Mouse (Mus musculus): Measurements from ENCODE around the gene Tnfrsf12a. TPM values are rescaled to one million over a fixed set of nuclear protein-coding genes. Genes with fewer than 3 reads are reported as not detected.

Tnfrsf12a gene
- polyA plus RNA-seq, 1 experiment: not detected

DNA sequence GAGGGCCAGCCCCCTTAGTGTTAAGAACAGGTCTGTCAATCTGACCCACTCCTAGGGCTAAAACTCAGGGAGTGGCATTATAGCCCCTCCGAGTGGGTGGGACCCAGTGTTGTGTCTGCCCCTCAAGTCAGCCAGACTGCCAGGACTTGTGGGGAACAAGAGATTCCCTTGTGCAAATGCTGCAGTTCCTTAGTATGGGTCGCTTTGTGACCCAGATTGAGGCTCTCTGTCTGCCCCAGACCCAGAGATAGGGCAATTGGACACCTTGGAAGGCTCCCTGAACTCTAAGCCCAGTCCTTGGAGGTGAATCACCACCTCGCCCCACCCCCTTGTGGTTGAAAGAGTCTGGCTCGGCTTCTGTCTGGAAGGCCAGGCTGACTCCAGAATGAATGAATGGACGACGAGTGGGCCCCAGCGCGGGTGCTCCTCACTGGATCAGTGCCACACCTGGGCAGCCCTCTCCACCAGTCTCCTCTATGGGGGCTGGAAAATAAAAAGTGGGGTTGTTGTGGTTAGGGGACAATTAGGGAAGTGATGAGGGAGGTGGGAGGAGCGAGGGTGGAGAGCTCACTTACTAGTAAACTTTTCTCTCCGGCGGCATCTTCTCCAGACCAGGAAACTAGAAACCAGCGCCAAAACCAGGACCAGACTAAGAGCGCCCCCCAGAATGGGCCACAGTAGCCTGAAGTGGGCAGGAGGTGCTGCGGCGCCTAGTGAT is 1.5 kb downstream of the Tnfrsf12a start:
- no peak overlapping the region for H3K4me3 ChIP-seq (ENCODE audit: insufficient read depth, low read depth, low read length)
- TF ChIP-seq CTCF (IDR thresholded peaks at IDR 0.05; ENCODE audit: insufficient read depth, low read depth, low read length): no peak
- no peak for TF ChIP-seq POLR2A (IDR thresholded peaks at IDR 0.05; ENCODE audit: insufficient read depth, low read depth, low read length)

DNA sequence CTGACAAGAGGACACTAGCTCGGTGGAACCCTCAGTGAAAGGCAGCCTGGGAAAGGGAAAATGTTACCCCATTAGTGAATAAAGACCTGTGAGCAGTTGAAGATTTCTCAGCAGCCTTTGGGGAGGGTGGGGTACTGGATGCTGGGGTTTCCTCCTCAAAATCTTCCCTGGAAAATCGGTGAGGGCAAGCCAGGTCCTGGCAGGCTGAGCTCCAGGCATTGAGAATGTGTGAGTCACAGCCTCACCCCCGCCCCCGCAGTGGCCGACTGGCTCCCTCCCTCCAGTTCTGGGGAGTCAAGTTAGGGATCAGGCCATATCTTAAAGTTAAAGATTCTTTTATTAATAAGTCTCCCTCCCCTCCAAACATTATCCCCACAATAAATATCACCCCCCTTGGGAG is 2.1 kb downstream of the Tnfrsf12a start:
- peak overlapping the region; percentile 88; the same call in 1 of the 2 replicates for H3K4me3 ChIP-seq (ENCODE audit: insufficient read depth, low read depth, low read length)
- WGBS: 23% methylated on average over 5 of the region's 5 CpGs
- H3K4me1 ChIP-seq (ENCODE audit: control insufficient read depth, insufficient read depth, low read length): peaks cover 36% of the 10 kb centered on the region
- no peak for TF ChIP-seq POLR2A (IDR thresholded peaks at IDR 0.05; ENCODE audit: insufficient read depth, low read depth, low read length)
- no peak for TF ChIP-seq CTCF (IDR thresholded peaks at IDR 0.05; ENCODE audit: insufficient read depth, low read depth, low read length)
- no peak overlapping the region for H3K27ac ChIP-seq (ENCODE audit: insufficient read depth, low read depth, low read length)

More for the DNA sequence above, 1.5 kb downstream of the Tnfrsf12a start:
- H3K27ac ChIP-seq (ENCODE audit: insufficient read depth, low read depth, low read length): no peak overlapping the region
- 32% methylated on average over 15 of the region's 15 CpGs for WGBS
- peaks cover 36% of the 10 kb centered on the region for H3K4me1 ChIP-seq (ENCODE audit: control insufficient read depth, insufficient read depth, low read length)

DNA sequence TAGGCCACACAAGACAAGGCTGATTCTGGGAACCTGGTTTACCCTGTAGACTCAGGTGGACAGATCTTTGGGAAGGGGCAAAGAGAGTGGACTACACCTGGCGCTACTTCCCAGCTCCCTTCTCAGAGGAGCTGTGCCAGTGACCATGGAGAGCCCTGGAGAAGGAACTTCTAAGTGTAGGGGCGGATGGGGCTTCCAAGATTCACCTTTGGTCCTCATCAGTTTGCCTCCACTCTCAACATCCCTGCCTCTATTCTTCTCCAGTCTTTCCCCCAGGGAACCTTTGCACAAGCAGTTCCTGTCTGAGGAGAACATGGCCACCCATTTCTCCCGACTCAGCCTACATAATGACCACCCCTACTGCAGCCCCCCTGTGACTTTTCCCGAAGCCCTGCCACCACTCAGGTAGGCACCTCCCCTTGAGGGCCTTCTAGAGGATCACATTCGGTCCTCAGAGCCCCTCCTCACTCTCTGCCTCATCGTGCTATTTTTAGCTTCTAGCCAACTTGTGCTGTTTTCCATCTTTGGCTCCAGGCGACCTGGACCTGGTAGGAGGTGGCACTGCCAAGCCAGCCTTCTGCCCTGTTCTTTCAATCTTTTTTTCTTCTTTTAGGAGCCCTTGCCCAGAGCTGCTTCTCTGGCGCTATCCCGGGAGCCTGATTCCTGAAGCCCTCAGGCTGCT is 2.9 kb downstream of the Tnfrsf12a start:
- WGBS: 19% methylated on average over 9 of the region's 9 CpGs

DNA sequence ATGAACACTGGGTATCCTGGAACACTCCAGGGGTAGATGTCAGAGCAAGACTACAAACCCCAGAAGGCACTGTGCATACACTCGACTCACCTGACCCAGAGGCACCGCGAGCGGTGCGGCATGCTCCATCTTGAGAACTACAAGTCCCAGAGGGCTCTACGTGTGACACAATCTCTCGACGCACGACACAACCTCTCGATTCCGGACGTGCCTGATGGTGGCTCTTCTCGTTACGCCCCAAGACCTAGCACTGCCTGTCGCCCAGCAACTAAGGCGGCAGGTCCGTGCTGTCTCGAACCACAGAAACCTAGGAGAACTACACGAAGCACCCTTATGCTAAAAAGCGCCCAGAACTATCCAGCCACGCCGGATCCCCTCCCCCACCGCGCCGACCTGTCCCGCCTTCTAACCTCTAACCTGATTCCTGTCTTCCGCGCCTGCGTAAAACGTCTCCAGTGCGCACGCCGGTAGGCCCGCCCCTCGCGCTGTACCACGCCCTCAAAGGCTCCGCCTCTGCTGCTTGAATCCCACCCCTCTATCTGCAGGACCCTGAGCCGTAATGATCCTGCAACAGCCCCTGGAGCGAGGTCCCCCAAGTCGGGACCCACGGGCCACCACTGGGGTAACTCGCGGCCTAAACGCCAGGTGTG is 3.7 kb downstream of the Tnfrsf12a start, which contains the start of the genes Hcfc1r1 and Thoc6:
Gene Hcfc1r1, plus strand, starts transcription at position 173 of the 650 bp plus-strand sequence.
Gene Thoc6, minus strand, starts transcription at position 459 of the 650 bp plus-strand sequence.
- TF ChIP-seq CTCF (IDR thresholded peaks at IDR 0.05; ENCODE audit: insufficient read depth, low read depth, low read length): no peak
- no peak for TF ChIP-seq POLR2A (IDR thresholded peaks at IDR 0.05; ENCODE audit: insufficient read depth, low read depth, low read length)
- Histone ChIP-seq H3K4me1 (ENCODE audit: control insufficient read depth, insufficient read depth, low read length) (peaks cover 31% of the 10 kb centered on the region), H3K27ac (ENCODE audit: insufficient read depth, low read depth, low read length) (peak within 1 kb of the TSS; percentile 94), H3K4me3 (ENCODE audit: insufficient read depth, low read depth, low read length) (peak within 1 kb of the TSS; percentile 88)
- WGBS: under 1% methylated on average over 45 of the region's 45 CpGs

More for the DNA sequence above, 2.9 kb downstream of the Tnfrsf12a start:
- no peak for TF ChIP-seq CTCF (IDR thresholded peaks at IDR 0.05; ENCODE audit: insufficient read depth, low read depth, low read length)
- no peak for TF ChIP-seq POLR2A (IDR thresholded peaks at IDR 0.05; ENCODE audit: insufficient read depth, low read depth, low read length)
- Histone ChIP-seq H3K27ac (ENCODE audit: insufficient read depth, low read depth, low read length) (peak overlapping the region; percentile 53), H3K4me1 (ENCODE audit: control insufficient read depth, insufficient read depth, low read length) (peaks cover 33% of the 10 kb centered on the region), H3K4me3 (ENCODE audit: insufficient read depth, low read depth, low read length) (peak overlapping the region; percentile 88)

DNA sequence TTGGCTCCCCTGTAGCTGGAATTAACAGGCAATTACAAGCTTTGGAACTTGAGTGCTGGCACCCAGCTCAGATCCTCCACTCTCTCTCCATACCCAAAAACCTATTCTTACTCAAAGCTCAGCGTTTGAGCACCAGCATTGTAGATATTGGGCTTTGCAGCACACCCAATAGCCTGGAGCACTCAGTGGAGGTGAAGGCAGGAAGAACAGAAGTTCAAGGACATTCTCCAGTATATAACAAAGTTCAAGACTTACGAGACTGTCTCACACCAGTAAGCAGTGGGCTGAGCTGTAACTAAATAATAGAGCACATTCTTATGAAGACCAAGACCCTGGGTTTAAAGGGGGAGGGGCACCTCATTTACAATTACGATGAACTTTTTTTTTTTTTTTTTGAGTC is 4.5 kb downstream of the Tnfrsf12a start:
- 63% methylated on average over 3 of the region's 3 CpGs for WGBS
- H3K27ac ChIP-seq (ENCODE audit: insufficient read depth, low read depth, low read length): no peak overlapping the region
- H3K4me3 ChIP-seq (ENCODE audit: insufficient read depth, low read depth, low read length): no peak overlapping the region
- peaks cover 31% of the 10 kb centered on the region for H3K4me1 ChIP-seq (ENCODE audit: control insufficient read depth, insufficient read depth, low read length)
- TF ChIP-seq POLR2A (IDR thresholded peaks at IDR 0.05; ENCODE audit: insufficient read depth, low read depth, low read length) (no peak), CTCF (IDR thresholded peaks at IDR 0.05; ENCODE audit: insufficient read depth, low read depth, low read length) (no peak)

DNA sequence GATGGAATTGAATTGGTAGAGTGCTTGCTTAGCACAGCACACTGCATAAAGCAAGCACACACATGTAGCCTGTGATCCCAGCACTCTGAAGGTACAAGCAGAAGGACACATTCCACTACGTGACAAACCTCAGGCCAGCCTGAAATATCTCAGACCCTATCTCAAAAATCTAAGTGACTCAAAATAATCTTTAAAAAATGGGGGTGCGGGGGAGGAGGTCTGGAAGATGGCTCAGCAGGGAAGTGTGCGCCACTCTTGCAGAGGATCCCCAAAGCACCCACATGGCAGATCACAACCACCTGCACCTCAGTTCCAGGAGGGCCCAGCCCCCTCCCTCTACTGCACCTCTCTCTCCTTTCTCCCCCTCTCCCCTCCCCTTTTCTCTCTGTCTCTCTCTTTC is 5.7 kb downstream of the Tnfrsf12a start:
- TF ChIP-seq CTCF (IDR thresholded peaks at IDR 0.05; ENCODE audit: insufficient read depth, low read depth, low read length): no peak
- no peak for TF ChIP-seq POLR2A (IDR thresholded peaks at IDR 0.05; ENCODE audit: insufficient read depth, low read depth, low read length)
- Histone ChIP-seq H3K4me3 (ENCODE audit: insufficient read depth, low read depth, low read length) (no peak overlapping the region), H3K27ac (ENCODE audit: insufficient read depth, low read depth, low read length) (no peak overlapping the region), H3K4me1 (ENCODE audit: control insufficient read depth, insufficient read depth, low read length) (peaks cover 26% of the 10 kb centered on the region)
- 94% methylated on average over 3 of the region's 3 CpGs for WGBS

DNA sequence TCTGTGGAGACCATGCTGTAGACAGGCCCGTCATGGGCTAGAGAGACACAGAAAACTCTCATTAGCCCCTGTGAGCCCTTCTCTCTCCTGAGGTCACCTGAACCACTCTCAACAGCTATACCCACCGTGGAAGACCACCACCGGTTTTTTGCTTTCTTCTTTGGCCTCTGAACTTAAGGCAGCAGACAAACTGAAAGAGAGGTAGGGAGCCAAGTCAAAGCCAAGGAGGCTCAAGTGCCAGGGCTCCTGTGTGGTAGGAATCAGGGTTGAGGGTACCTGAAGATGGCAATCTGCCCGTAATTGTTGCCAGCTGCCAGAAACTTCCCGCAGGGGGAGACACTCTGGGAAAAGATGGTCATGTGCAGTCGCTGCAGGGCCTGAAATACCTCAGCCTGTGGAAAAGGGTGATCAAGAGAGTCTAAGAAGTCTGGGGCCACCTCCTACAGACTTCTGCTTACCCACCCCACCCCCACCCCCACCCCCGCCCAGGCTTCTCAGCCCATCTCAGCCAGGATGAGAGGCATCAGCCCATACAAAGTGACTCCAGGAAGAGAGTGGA is 6.7 kb downstream of the Tnfrsf12a start:
- peaks cover 17% of the 10 kb centered on the region for H3K4me1 ChIP-seq (ENCODE audit: control insufficient read depth, insufficient read depth, low read length)
- 90% methylated on average over 7 of the region's 7 CpGs for WGBS
- TF ChIP-seq CTCF (IDR thresholded peaks at IDR 0.05; ENCODE audit: insufficient read depth, low read depth, low read length): no peak
- no peak for TF ChIP-seq POLR2A (IDR thresholded peaks at IDR 0.05; ENCODE audit: insufficient read depth, low read depth, low read length)
- no peak overlapping the region for H3K4me3 ChIP-seq (ENCODE audit: insufficient read depth, low read depth, low read length)
- no peak overlapping the region for H3K27ac ChIP-seq (ENCODE audit: insufficient read depth, low read depth, low read length)

DNA sequence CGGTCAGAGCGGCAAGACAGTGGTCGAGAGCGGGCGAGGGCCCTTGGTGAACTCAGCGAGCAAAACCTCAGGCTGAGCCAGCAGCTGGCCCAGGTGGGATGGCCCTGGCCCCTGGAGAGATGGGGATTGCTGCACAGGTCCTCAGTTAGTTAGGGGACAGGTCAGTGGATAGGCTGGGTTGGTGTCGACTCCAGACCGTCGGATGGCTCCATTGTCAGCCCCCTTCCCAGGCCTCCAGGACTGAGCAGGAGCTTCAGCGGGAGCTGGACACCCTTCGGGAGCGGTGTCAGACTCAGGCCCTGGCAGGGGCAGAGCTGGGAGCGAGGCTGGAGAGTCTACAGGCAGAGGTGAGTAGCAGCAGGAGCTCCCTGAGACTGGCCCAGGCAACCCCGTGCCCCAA is 11.8 kb downstream of the Tnfrsf12a start:
- peaks cover under 1% of the 10 kb centered on the region; the same call in 1 of the 2 replicates for H3K4me1 ChIP-seq (ENCODE audit: control insufficient read depth, insufficient read depth, low read length)
- no peak for TF ChIP-seq POLR2A (IDR thresholded peaks at IDR 0.05; ENCODE audit: insufficient read depth, low read depth, low read length)
- TF ChIP-seq CTCF (IDR thresholded peaks at IDR 0.05; ENCODE audit: insufficient read depth, low read depth, low read length): no peak
- WGBS: 82% methylated on average over 14 of the region's 14 CpGs
- no peak overlapping the region for H3K4me3 ChIP-seq (ENCODE audit: insufficient read depth, low read depth, low read length)
- H3K27ac ChIP-seq (ENCODE audit: insufficient read depth, low read depth, low read length): no peak overlapping the region

Data from olfactory bulb, adult 2 months (tissue).